Mouse (Mus musculus): ENCODE results near the gene Cry1. TPM values are rescaled to one million over a fixed set of nuclear protein-coding genes. Genes with fewer than 3 reads are reported as not detected.

The Cry1 gene
- polyA plus RNA-seq, 1 experiment from 2014 or later = 20.4 TPM

GRCm38 (mm10) chr10:85149226-85149625 is 35.6 kb downstream of the Cry1 start:
- H3K27me3 ChIP-seq (replicated peaks; ENCODE audit: control insufficient read depth, insufficient read depth, low read length) = no peaks in the 10 kb centered on the region
- no peak overlapping the region for H3K9ac ChIP-seq (ENCODE audit: low read depth, low read length)
- DNase-seq (ENCODE audit: low spot score) (no peak), ATAC-seq (replicated peaks; ENCODE audit: low FRiP score) (no peak)
- H3K9me3 ChIP-seq (ENCODE audit: control insufficient read depth, low read length) = no peaks in the 10 kb centered on the region
- H3K4me1 ChIP-seq (replicated peaks; ENCODE audit: control insufficient read depth, insufficient read depth, low read length) = no peaks in the 10 kb centered on the region
- no peak overlapping the region for H3K4me3 ChIP-seq (ENCODE audit: low read depth, low read length)
- WGBS = 82% methylated on average over 5 of the region's 5 CpGs
- no peak overlapping the region for H3K4me2 ChIP-seq
- no peaks in the 10 kb centered on the region for H3K36me3 ChIP-seq (ENCODE audit: control insufficient read depth, insufficient read depth, low read length)
- H3K27ac ChIP-seq (ENCODE audit: low read depth, low read length) = no peak overlapping the region

GRCm38 (mm10) chr10:85146282-85146681 is 38.6 kb downstream of the Cry1 start:
- no peak overlapping the region for H3K27ac ChIP-seq (ENCODE audit: low read depth, low read length)
- ATAC-seq (replicated peaks; ENCODE audit: low FRiP score) (no peak), DNase-seq (ENCODE audit: low spot score) (no peak)
- H3K4me2 ChIP-seq = no peak overlapping the region
- no peak overlapping the region for H3K9ac ChIP-seq (ENCODE audit: low read depth, low read length)
- H3K4me3 ChIP-seq (ENCODE audit: low read depth, low read length) = no peak overlapping the region
- H3K27me3 ChIP-seq (replicated peaks; ENCODE audit: control insufficient read depth, insufficient read depth, low read length) = no peaks in the 10 kb centered on the region
- WGBS = 80% methylated on average over 14 of the region's 14 CpGs
- no peaks in the 10 kb centered on the region for H3K4me1 ChIP-seq (replicated peaks; ENCODE audit: control insufficient read depth, insufficient read depth, low read length)
- H3K36me3 ChIP-seq (ENCODE audit: control insufficient read depth, insufficient read depth, low read length) = no peaks in the 10 kb centered on the region
- H3K9me3 ChIP-seq (ENCODE audit: control insufficient read depth, low read length) = no peaks in the 10 kb centered on the region

GRCm38 (mm10) chr10:85141465-85141864 is 43.4 kb downstream of the Cry1 start:
- DNase-seq (ENCODE audit: low spot score) = no peak
- no peaks in the 10 kb centered on the region for H3K27me3 ChIP-seq (replicated peaks; ENCODE audit: control insufficient read depth, insufficient read depth, low read length)
- WGBS = 72% methylated on average over 9 of the region's 9 CpGs

GRCm38 (mm10) chr10:85136573-85136972 is 48.3 kb downstream of the Cry1 start:
- Histone ChIP-seq H3K9me3 (ENCODE audit: control insufficient read depth, low read length) (no peaks in the 10 kb centered on the region), H3K27me3 (replicated peaks; ENCODE audit: control insufficient read depth, insufficient read depth, low read length) (no peaks in the 10 kb centered on the region), H3K4me2 (no peak overlapping the region), H3K4me1 (replicated peaks; ENCODE audit: control insufficient read depth, insufficient read depth, low read length) (no peaks in the 10 kb centered on the region), H3K4me3 (ENCODE audit: low read depth, low read length) (no peak overlapping the region), H3K27ac (ENCODE audit: low read depth, low read length) (no peak overlapping the region), H3K36me3 (ENCODE audit: control insufficient read depth, insufficient read depth, low read length) (no peaks in the 10 kb centered on the region), H3K9ac (ENCODE audit: low read depth, low read length) (no peak overlapping the region)
- no peak for DNase-seq (ENCODE audit: low spot score)
- WGBS = 90% methylated on average over 6 of the region's 6 CpGs
- ATAC-seq (replicated peaks; ENCODE audit: low FRiP score) = no peak

More at GRCm38 (mm10) chr10:85141465-85141864, 43.4 kb downstream of the Cry1 start:
- no peak overlapping the region for H3K4me2 ChIP-seq
- no peaks in the 10 kb centered on the region for H3K9me3 ChIP-seq (ENCODE audit: control insufficient read depth, low read length)
- H3K4me1 ChIP-seq (replicated peaks; ENCODE audit: control insufficient read depth, insufficient read depth, low read length) = no peaks in the 10 kb centered on the region
- H3K9ac ChIP-seq (ENCODE audit: low read depth, low read length) = no peak overlapping the region
- no peak overlapping the region for H3K27ac ChIP-seq (ENCODE audit: low read depth, low read length)
- no peak overlapping the region for H3K4me3 ChIP-seq (ENCODE audit: low read depth, low read length)
- no peaks in the 10 kb centered on the region for H3K36me3 ChIP-seq (ENCODE audit: control insufficient read depth, insufficient read depth, low read length)
- no peak for ATAC-seq (replicated peaks; ENCODE audit: low FRiP score)

GRCm38 (mm10) chr10:85128453-85128852 is 56.4 kb downstream of the Cry1 start:
- WGBS = 20% methylated on average over 7 of the region's 7 CpGs
- Histone ChIP-seq H3K27ac (ENCODE audit: low read depth, low read length) (no peak overlapping the region), H3K4me2 (peak overlapping the region; percentile 79), H3K9me3 (ENCODE audit: control insufficient read depth, low read length) (no peaks in the 10 kb centered on the region), H3K27me3 (replicated peaks; ENCODE audit: control insufficient read depth, insufficient read depth, low read length) (no peaks in the 10 kb centered on the region), H3K4me3 (ENCODE audit: low read depth, low read length) (peak overlapping the region; percentile 71), H3K9ac (ENCODE audit: low read depth, low read length) (peak overlapping the region; percentile 35; the same call in 1 of the 2 replicates), H3K4me1 (replicated peaks; ENCODE audit: control insufficient read depth, insufficient read depth, low read length) (peaks cover 3% of the 10 kb centered on the region; the same call in 1 of the 2 replicates), H3K36me3 (ENCODE audit: control insufficient read depth, insufficient read depth, low read length) (peaks cover 2% of the 10 kb centered on the region; the same call in 1 of the 2 replicates)
- peak; percentile 29; the same call in 1 of the 2 replicates for ATAC-seq (replicated peaks; ENCODE audit: low FRiP score)
- peak; percentile 41 for DNase-seq (ENCODE audit: low spot score)

GRCm38 (mm10) chr10:85127395-85128287 is 57.2 kb downstream of the Cry1 start, which contains the start of gene Mterf2:
TSS of gene Mterf2 (minus strand) at chr10:85128027.
- no peaks in the 10 kb centered on the region for H3K9me3 ChIP-seq (ENCODE audit: control insufficient read depth, low read length)
- H3K9ac ChIP-seq (ENCODE audit: low read depth, low read length) = peak within 1 kb of the TSS; percentile 77
- H3K36me3 ChIP-seq (ENCODE audit: control insufficient read depth, insufficient read depth, low read length) = peaks cover 2% of the 10 kb centered on the region; the same call in 1 of the 2 replicates
- H3K4me3 ChIP-seq (ENCODE audit: low read depth, low read length) = peak within 1 kb of the TSS; percentile 71
- no peaks in the 10 kb centered on the region for H3K27me3 ChIP-seq (replicated peaks; ENCODE audit: control insufficient read depth, insufficient read depth, low read length)
- WGBS = 7% methylated on average over 20 of the region's 20 CpGs
- H3K27ac ChIP-seq (ENCODE audit: low read depth, low read length) = no peak within 1 kb of the TSS
- H3K4me1 ChIP-seq (replicated peaks; ENCODE audit: control insufficient read depth, insufficient read depth, low read length) = peaks cover 3% of the 10 kb centered on the region; the same call in 1 of the 2 replicates
- ATAC-seq (replicated peaks; ENCODE audit: low FRiP score) = peak; percentile 100
- DNase-seq (ENCODE audit: low spot score) = peak; percentile 77
- H3K4me2 ChIP-seq = peak within 1 kb of the TSS; percentile 79

- no peak overlapping the region for H3K4me2 ChIP-seq
- H3K27me3 ChIP-seq (replicated peaks; ENCODE audit: control insufficient read depth, insufficient read depth, low read length) = no peaks in the 10 kb centered on the region
- ATAC-seq (replicated peaks; ENCODE audit: low FRiP score) (no peak), DNase-seq (ENCODE audit: low spot score) (no peak)
- H3K4me1 ChIP-seq (replicated peaks; ENCODE audit: control insufficient read depth, insufficient read depth, low read length) = peaks cover 3% of the 10 kb centered on the region; the same call in 1 of the 2 replicates
- 88% methylated on average over 13 of the region's 13 CpGs for WGBS
- no peak overlapping the region for H3K9ac ChIP-seq (ENCODE audit: low read depth, low read length)
- H3K27ac ChIP-seq (ENCODE audit: low read depth, low read length) = no peak overlapping the region
- H3K9me3 ChIP-seq (ENCODE audit: control insufficient read depth, low read length) = no peaks in the 10 kb centered on the region
- peaks cover 4% of the 10 kb centered on the region; the same call in 1 of the 2 replicates for H3K36me3 ChIP-seq (ENCODE audit: control insufficient read depth, insufficient read depth, low read length)
- H3K4me3 ChIP-seq (ENCODE audit: low read depth, low read length) = no peak overlapping the region
Observed at GRCm38 (mm10) chr10:85125184-85125583, 59.7 kb downstream of the Cry1 start.

GRCm38 (mm10) chr10:85114409-85114808 is 70.5 kb downstream of the Cry1 start:
- no peak for DNase-seq (ENCODE audit: low spot score)
- no peak overlapping the region for H3K4me3 ChIP-seq (ENCODE audit: low read depth, low read length)
- no peak for ATAC-seq (replicated peaks; ENCODE audit: low FRiP score)
- H3K36me3 ChIP-seq (ENCODE audit: control insufficient read depth, insufficient read depth, low read length) = peaks cover 7% of the 10 kb centered on the region; the same call in 1 of the 2 replicates
- no peak overlapping the region for H3K4me2 ChIP-seq
- no peak overlapping the region for H3K9ac ChIP-seq (ENCODE audit: low read depth, low read length)
- WGBS = 82% methylated on average over 4 of the region's 4 CpGs
- no peaks in the 10 kb centered on the region for H3K9me3 ChIP-seq (ENCODE audit: control insufficient read depth, low read length)
- no peaks in the 10 kb centered on the region for H3K27me3 ChIP-seq (replicated peaks; ENCODE audit: control insufficient read depth, insufficient read depth, low read length)
- H3K4me1 ChIP-seq (replicated peaks; ENCODE audit: control insufficient read depth, insufficient read depth, low read length) = no peaks in the 10 kb centered on the region
- no peak overlapping the region for H3K27ac ChIP-seq (ENCODE audit: low read depth, low read length)
